Mouse (Mus musculus) CH12.LX (cell line): Measurements from ENCODE around the gene Rab5if. TPM values are rescaled to one million over a fixed set of nuclear protein-coding genes. Genes with fewer than 3 reads are reported as not detected.

ENCODE experiments used
- DNase-seq: peaks from one replicate; pipeline ENCODE4 v3.0.0-alpha.2; 2013; ENCODE audit errors: extremely low read depth
- H3K27ac ChIP-seq: 2 replicates; pipeline ENCODE4 v1.5.1; 2012; ENCODE audit warnings: low read depth, mild to moderate bottlenecking, control low read depth, moderate library complexity; ENCODE audit not compliant: insufficient read depth
- H3K27me3 ChIP-seq: replicated peaks from 2 replicates; pipeline ENCODE3; 2012; ENCODE audit warnings: inconsistent platforms
- H3K36me3 ChIP-seq, 2 experiments: replicated peaks in 1 of 2; 2 replicates each; pipeline versions ENCODE3 to v1.6.1; 2012; ENCODE audit warnings: inconsistent platforms in 1 of 2, low read length in 1 of 2, mild to moderate bottlenecking in 1 of 2, mixed read lengths in 1 of 2, moderate library complexity in 1 of 2; ENCODE audit not compliant: control insufficient read depth in 1 of 2, insufficient read depth in 1 of 2
- H3K4me1 ChIP-seq, 2 experiments: 2 replicates each; pipeline ENCODE4 v1.6.1; 2012; ENCODE audit warnings: inconsistent platforms in 1 of 2, moderate library complexity in 1 of 2; ENCODE audit not compliant: insufficient read depth in 2 of 2, control insufficient read depth in 1 of 2
- H3K4me2 ChIP-seq: 2 replicates; pipeline ENCODE4 v1.6.1; 2012; ENCODE audit warnings: low read depth, mild to moderate bottlenecking, control low read depth; ENCODE audit not compliant: poor library complexity, insufficient read depth, severe bottlenecking
- H3K4me3 ChIP-seq, 3 experiments: fragments of 150-350 bp in 1 of 3; sonication (generic) in 1 of 3; replicated peaks in 1 of 3; 2 replicates each; pipeline versions ENCODE3 to v1.5.1; 2011 to 2012; ENCODE audit warnings: low read depth in 2 of 3, low read length in 2 of 3, mild to moderate bottlenecking in 2 of 3, moderate library complexity in 2 of 3, control low read depth in 1 of 3, improper control_type of control experiment in 1 of 3, inconsistent platforms in 1 of 3, mixed read lengths in 1 of 3; ENCODE audit not compliant: poor library complexity in 1 of 3
- H3K79me2 ChIP-seq: replicated peaks from 2 replicates; pipeline ENCODE4 v1.6.1; 2012; ENCODE audit warnings: mild to moderate bottlenecking, moderate library complexity; ENCODE audit not compliant: control insufficient read depth, poor library complexity, insufficient read depth, severe bottlenecking; ENCODE audit errors: extremely low read depth
- H3K9ac ChIP-seq: 2 replicates; pipeline ENCODE4 v1.6.1; 2012; ENCODE audit warnings: low read depth, mild to moderate bottlenecking, control low read depth, moderate library complexity; ENCODE audit not compliant: insufficient read depth
- H3K9me3 ChIP-seq: replicated peaks from 2 replicates; pipeline ENCODE3; 2012; ENCODE audit warnings: low read length, inconsistent platforms, mixed read lengths
- BHLHE40 ChIP-seq: IDR thresholded peaks from 2 replicates; pipeline ENCODE4 v1.6.1; 2011; ENCODE audit warnings: mild to moderate bottlenecking, low read depth, low read length, improper control_type of control experiment
- CHD1 ChIP-seq: IDR thresholded peaks from 2 replicates; pipeline ENCODE4 v1.6.1; 2012; ENCODE audit warnings: low read depth, low read length, improper control_type of control experiment, inconsistent platforms
- CHD2 ChIP-seq: IDR thresholded peaks from 2 replicates; pipeline ENCODE4 v1.6.1; 2011; ENCODE audit warnings: low read length, improper control_type of control experiment
- CTCF ChIP-seq, 2 experiments: IDR thresholded peaks in 1 of 2; conservative IDR thresholded peaks in 1 of 2; 2 replicates each; pipeline ENCODE4 v1.5.1; 2011 to 2012; ENCODE audit warnings: low read depth in 2 of 2, low read length in 2 of 2, improper control_type of control experiment in 1 of 2, inconsistent platforms in 1 of 2, mild to moderate bottlenecking in 1 of 2, moderate library complexity in 1 of 2
- E2F4 ChIP-seq: IDR thresholded peaks from 2 replicates; pipeline ENCODE4 v1.6.1; 2011; ENCODE audit warnings: low read depth, low read length, improper control_type of control experiment; ENCODE audit not compliant: insufficient replicate concordance
- ELF1 ChIP-seq: IDR thresholded peaks from 2 replicates; pipeline ENCODE4 v1.6.1; 2014; ENCODE audit warnings: low read depth, mild to moderate bottlenecking, inconsistent platforms, low read length, improper control_type of control experiment
- HCFC1 ChIP-seq: IDR thresholded peaks from 2 replicates; pipeline ENCODE4 v1.6.1; 2012; ENCODE audit warnings: low read depth, mild to moderate bottlenecking, inconsistent platforms, low read length, improper control_type of control experiment
- JUN ChIP-seq: IDR thresholded peaks from 2 replicates; pipeline ENCODE4 v1.6.1; 2011; ENCODE audit warnings: low read depth, mild to moderate bottlenecking, low read length, improper control_type of control experiment, moderate library complexity; ENCODE audit not compliant: insufficient read depth
- JUND ChIP-seq: conservative IDR thresholded peaks from 2 replicates; pipeline ENCODE4 v1.6.1; 2011; ENCODE audit warnings: low read depth, low read length, improper control_type of control experiment
- KAT2A ChIP-seq: IDR thresholded peaks from 2 replicates; pipeline ENCODE4 v1.6.1; 2012; ENCODE audit warnings: low read length, improper control_type of control experiment, inconsistent platforms; ENCODE audit not compliant: insufficient replicate concordance
- MAFK ChIP-seq: IDR thresholded peaks from 2 replicates; pipeline ENCODE4 v1.6.1; 2011; ENCODE audit warnings: low read length, improper control_type of control experiment; ENCODE audit not compliant: insufficient replicate concordance
- MAZ ChIP-seq: IDR thresholded peaks from 2 replicates; pipeline ENCODE4 v1.6.1; 2012; ENCODE audit warnings: low read depth, mild to moderate bottlenecking, inconsistent platforms, low read length, improper control_type of control experiment, moderate library complexity
- MEF2A ChIP-seq: IDR thresholded peaks from 2 replicates; pipeline ENCODE4 v1.6.1; 2014; ENCODE audit warnings: low read depth, mild to moderate bottlenecking, inconsistent platforms, low read length, improper control_type of control experiment, borderline replicate concordance
- NELFE ChIP-seq: IDR thresholded peaks from 2 replicates; pipeline ENCODE4 v1.6.1; 2011; ENCODE audit warnings: low read depth, low read length, improper control_type of control experiment
- NRF1 ChIP-seq: IDR thresholded peaks from 2 replicates; pipeline ENCODE4 v1.6.1; 2014; ENCODE audit warnings: low read depth, mild to moderate bottlenecking, inconsistent platforms, low read length, improper control_type of control experiment, moderate library complexity
- PAX5 ChIP-seq: IDR thresholded peaks from 2 replicates; pipeline ENCODE4 v1.6.1; 2012; ENCODE audit warnings: low read length, inconsistent platforms, mixed read lengths
- POLR2A ChIP-seq: IDR thresholded peaks from 2 replicates; pipeline ENCODE4 v1.6.1; 2011; ENCODE audit warnings: low read depth, mild to moderate bottlenecking, improper control_type of control experiment, low read length
- RCOR1 ChIP-seq: conservative IDR thresholded peaks from 2 replicates; pipeline ENCODE4 v1.6.1; 2012; ENCODE audit warnings: low read depth, mild to moderate bottlenecking, inconsistent platforms, low read length, improper control_type of control experiment
- SIN3A ChIP-seq: IDR thresholded peaks from 2 replicates; pipeline ENCODE4 v1.6.1; 2012; ENCODE audit warnings: low read length, improper control_type of control experiment, inconsistent platforms
- SMC3 ChIP-seq: IDR thresholded peaks from 2 replicates; pipeline ENCODE4 v1.6.1; 2011; ENCODE audit warnings: low read depth, low read length, improper control_type of control experiment
- TBP ChIP-seq: conservative IDR thresholded peaks from 2 replicates; pipeline ENCODE4 v1.6.1; 2011; ENCODE audit warnings: low read depth, low read length, improper control_type of control experiment
- USF1 ChIP-seq: IDR thresholded peaks from 2 replicates; pipeline ENCODE4 v1.6.1; 2014; ENCODE audit warnings: low read depth, mild to moderate bottlenecking, inconsistent platforms, low read length, improper control_type of control experiment
- USF2 ChIP-seq: conservative IDR thresholded peaks from 2 replicates; pipeline ENCODE4 v1.6.1; 2011; ENCODE audit warnings: low read depth, low read length, improper control_type of control experiment
- ZC3H11A ChIP-seq: IDR thresholded peaks from 2 replicates; pipeline ENCODE4 v1.6.1; 2012; ENCODE audit warnings: low read depth, mild to moderate bottlenecking, inconsistent platforms, low read length, improper control_type of control experiment
- ZMIZ1 ChIP-seq: IDR thresholded peaks from 2 replicates; pipeline ENCODE4 v1.6.1; 2012; ENCODE audit warnings: low read depth, mild to moderate bottlenecking, inconsistent platforms, low read length, improper control_type of control experiment
- dilution Hi-C: fragments of 300-500 bp; cut with MboI; formaldehyde crosslinking; loops from 2 replicates; pipeline ENCODE4 v1.14.3; 2020; ENCODE audit warnings: low sequenced_read_pairs; ENCODE audit not compliant: extremely low pct_unique_long_range_greater_than_20kb, extremely low pct_ligation_motif_present
- in situ Hi-C: fragments of 300-500 bp; cut with MboI; formaldehyde crosslinking; loops from 3 replicates; pipeline ENCODE4 v1.14.3; 2019; ENCODE audit warnings: low sequenced_read_pairs, low pct_ligation_motif_present, low pct_unique_long_range_greater_than_20kb, mixed read lengths
- polyA plus RNA-seq: library from polyadenylated mRNA; unstranded; fragments of >175 nt; gene quantifications from 2 replicates; pipeline ENCODE4 v1.2.1, GENCODE M21; 2012; ENCODE audit warnings: low read depth; ENCODE audit not compliant: insufficient read length
- total RNA-seq, 2 experiments: library from RNA; depleted of rRNA; stranded (reverse); fragments of 300-350 nt in 1 of 2; fragments of >200 nt in 1 of 2; gene quantifications; 2 replicates each; pipeline ENCODE4 v1.2.3; 2012 to 2014

Rab5if gene
- total and polyA plus RNA-seq, 3 experiments: 111 to 205 (median 186) TPM

- Histone ChIP-seq H3K27ac (no peak overlapping the region), H3K27me3 (no peaks in the 10 kb centered on the region), H3K4me3 (peak overlapping the region in 2 of 3 experiments; percentile 100), H3K4me1 (peaks cover 3 to 32% of the 10 kb centered on the region in 2 experiments; a peak in 3 of 4 replicates), H3K79me2 (peaks cover 48% of the 10 kb centered on the region), H3K9ac (peak overlapping the region; percentile 80), H3K9me3 (no peaks in the 10 kb centered on the region), H3K36me3 (peaks cover 21 to 47% of the 10 kb centered on the region in 2 experiments), H3K4me2 (peak overlapping the region; percentile 82)
- dilution Hi-C loops: no loop called here
- DNase-seq: no peak
- TF ChIP-seq POLR2A (no peak), CHD1 (no peak), MEF2A (no peak), ELF1 (no peak), KAT2A (no peak), RCOR1 (no peak), MAZ (no peak), CTCF (conservative IDR thresholded peaks at IDR 0.05 in 1 of 2, IDR thresholded peaks at IDR 0.05 in 1 of 2; ENCODE audit: low read depth in 2 of 2, low read length in 2 of 2) (no peak), JUND (no peak), NRF1 (no peak), JUN (no peak)
- in situ Hi-C loops: no loop called here
Observed at GRCm38 (mm10) chr2:156864481-156864880, 1.6 kb downstream of the Rab5if start.

- in situ Hi-C loops: no loop called here
- Histone ChIP-seq H3K36me3 (peaks cover 53 to 92% of the 10 kb centered on the region in 2 experiments), H3K4me3 (no peak overlapping the region)
Observed at GRCm38 (mm10) chr2:156868994-156869393, 6.1 kb downstream of the Rab5if start.

More at GRCm38 (mm10) chr2:156868994-156869393, 6.1 kb downstream of the Rab5if start:
- no peak overlapping the region for H3K9ac ChIP-seq
- no peak for DNase-seq
- no peak overlapping the region for H3K27ac ChIP-seq
- peaks cover 0 to 20% of the 10 kb centered on the region in 2 experiments; a peak in 2 of 4 replicates for H3K4me1 ChIP-seq
- no peak overlapping the region for H3K4me2 ChIP-seq
- TF ChIP-seq HCFC1: no peak
- TF ChIP-seq MAFK: no peak
- TF ChIP-seq SIN3A: no peak
- TF ChIP-seq NELFE: no peak
- TF ChIP-seq SMC3: no peak
- TF ChIP-seq ZC3H11A: no peak
- no peak for TF ChIP-seq USF2
- no peak for TF ChIP-seq ZMIZ1
- no peak for TF ChIP-seq PAX5
- no peak for TF ChIP-seq CTCF (conservative IDR thresholded peaks at IDR 0.05 in 1 of 2, IDR thresholded peaks at IDR 0.05 in 1 of 2; ENCODE audit: low read depth in 2 of 2, low read length in 2 of 2)
- TF ChIP-seq TBP: no peak
- no peak for TF ChIP-seq BHLHE40
- TF ChIP-seq E2F4: no peak
- TF ChIP-seq CHD2: no peak
- no peak for TF ChIP-seq USF1
- TF ChIP-seq, all 38 proteins: peak for 0
- dilution Hi-C loops: no loop called here
- no peaks in the 10 kb centered on the region for H3K27me3 ChIP-seq
- H3K79me2 ChIP-seq: peaks cover 25% of the 10 kb centered on the region
- H3K9me3 ChIP-seq: no peaks in the 10 kb centered on the region
